Mouse (Mus musculus) monocyte, adult 5-6 weeks (primary cell): ENCODE measurements at regions not wholly inside any gene's neighbourhood (a gene's known extent, or its start where the extent isn't known, plus 50 kb on each side); places are given as distances from the start of the nearest gene placed in this dataset.
A peak's percentile ranks its signal among the peaks of the same experiment; 100 is the strongest.

ENCODE experiments used
- ATAC-seq: fragments of 153-309, 156-312 bp; replicated peaks from 2 replicates; pipeline ENCODE4 v1.8.0; 2017; ENCODE audit warnings: mild to moderate bottlenecking; ENCODE audit not compliant: low TSS enrichment, insufficient number of reproducible peaks, severe bottlenecking, poor library complexity, low FRiP score

GRCm38 (mm10) chr16:96372021-96372751, 71.2 kb downstream of the Itgb2l start:
- ATAC-seq = no peak; the same call in 1 of the 2 replicates

GRCm38 (mm10) chr16:96371117-96371516, 72.3 kb downstream of the Itgb2l start:
- no peak for ATAC-seq

GRCm38 (mm10) chr16:96370213-96370612, 73.2 kb downstream of the Itgb2l start:
- peak; percentile 93 for ATAC-seq
